Mouse (Mus musculus): ENCODE data around the gene Clybl.

Gene Clybl

GRCm38 (mm10) chr14:122385758-122386157 is 204.3 kb downstream of the Clybl start:
- DNase-seq (ENCODE audit: low spot score in 2 of 2), result no peak

DNA sequence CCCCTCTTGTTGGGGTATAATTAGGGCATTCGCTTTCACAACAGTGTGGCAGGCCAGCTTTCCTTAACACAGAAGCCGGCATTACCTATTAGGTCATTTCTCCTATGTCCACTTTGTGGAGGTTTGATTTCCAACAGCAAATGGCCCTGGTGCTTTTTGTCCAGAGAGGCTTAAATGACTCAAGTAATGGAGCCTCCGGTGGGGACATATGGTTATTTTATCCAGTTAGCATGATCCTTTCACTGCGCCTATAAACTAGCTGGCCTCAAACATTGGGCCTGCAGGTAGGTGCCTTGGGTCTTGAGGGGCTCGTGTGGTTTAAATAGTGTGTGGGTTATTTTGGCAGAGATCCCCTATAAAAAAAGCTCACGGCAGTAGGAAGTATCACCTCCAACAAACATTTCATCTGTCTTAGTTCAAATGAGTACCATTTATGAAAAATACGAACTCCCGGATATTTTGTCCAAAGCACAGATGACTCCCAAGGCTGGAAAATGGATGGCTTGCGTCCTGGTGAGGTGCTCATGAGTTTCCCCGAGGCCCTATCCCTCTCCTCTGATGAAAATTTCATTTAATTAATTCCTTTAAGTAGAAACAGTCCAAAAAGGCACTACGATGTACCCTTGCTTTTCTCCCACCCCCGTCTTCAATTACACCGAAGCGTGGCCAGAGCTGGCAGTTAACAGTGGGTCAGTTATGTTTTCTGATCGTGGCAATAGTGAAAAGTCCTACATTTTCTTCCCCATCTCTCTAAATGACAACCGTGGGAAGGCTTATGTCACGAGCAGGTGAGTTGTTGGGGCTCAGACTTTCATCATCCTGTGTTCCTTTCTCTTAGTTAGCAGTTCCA is 205.0 kb downstream of the Clybl start:
- DNase-seq (ENCODE audit: low spot score in 2 of 2), result no peak

GRCm38 (mm10) chr14:122387781-122388180 is 206.3 kb downstream of the Clybl start:
- DNase-seq (ENCODE audit: low spot score in 2 of 2), result no peak

- DNase-seq (ENCODE audit: low spot score in 2 of 2), result no peak
These were observed 207.0 kb downstream of the Clybl start for GRCm38 (mm10) chr14:122388431-122389031.

GRCm38 (mm10) chr14:122389684-122390370 is 208.3 kb downstream of the Clybl start:
- DNase-seq (ENCODE audit: low spot score in 2 of 2), result no peak

DNA sequence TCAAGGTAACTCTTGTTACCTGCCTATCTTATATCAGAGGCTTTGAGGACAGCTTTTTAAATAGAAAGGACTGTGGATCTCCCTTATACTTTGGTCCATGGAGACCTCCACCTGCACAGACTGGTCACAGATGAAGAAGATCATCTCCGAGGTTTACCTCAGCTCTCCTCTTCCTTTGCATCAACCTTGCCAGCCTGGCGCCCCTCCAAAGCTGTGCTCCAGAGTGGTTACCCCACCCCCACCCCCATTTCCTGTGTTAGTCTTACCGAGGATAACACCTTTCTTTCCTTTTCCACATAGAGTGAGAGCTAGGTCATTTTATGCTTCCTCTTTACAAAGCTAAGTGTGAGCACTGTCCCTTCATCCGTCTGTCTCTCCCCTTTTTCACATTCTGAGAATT is 209.4 kb downstream of the Clybl start:
- DNase-seq (ENCODE audit: low spot score in 2 of 2), result no peak

GRCm38 (mm10) chr14:122393119-122393518 is 211.6 kb downstream of the Clybl start:
- no peak for DNase-seq (ENCODE audit: low spot score in 2 of 2)

- no peak for DNase-seq (ENCODE audit: low spot score in 2 of 2)
These were observed 217.2 kb downstream of the Clybl start for GRCm38 (mm10) chr14:122398676-122399075.

DNA sequence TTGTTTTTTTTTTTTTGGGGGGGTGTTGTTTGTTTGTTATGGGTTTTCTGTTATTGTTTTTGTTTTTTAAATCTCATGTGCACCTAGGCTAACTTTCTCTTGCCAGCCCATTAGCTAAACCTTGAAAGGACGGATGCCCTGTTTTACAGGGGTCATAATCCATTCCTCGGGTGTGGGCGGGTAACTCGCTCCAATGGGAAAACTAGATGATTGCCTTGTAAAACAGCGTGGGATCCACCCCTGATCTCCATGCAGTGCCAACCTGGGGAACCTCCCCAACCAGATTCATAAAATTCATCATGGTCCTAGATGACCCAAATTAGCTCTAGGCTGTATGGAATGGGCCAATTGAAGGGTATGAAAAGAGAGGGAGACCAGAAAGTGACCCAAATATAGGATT is 218.4 kb downstream of the Clybl start:
- no peak for DNase-seq (ENCODE audit: low spot score in 2 of 2)

DNA sequence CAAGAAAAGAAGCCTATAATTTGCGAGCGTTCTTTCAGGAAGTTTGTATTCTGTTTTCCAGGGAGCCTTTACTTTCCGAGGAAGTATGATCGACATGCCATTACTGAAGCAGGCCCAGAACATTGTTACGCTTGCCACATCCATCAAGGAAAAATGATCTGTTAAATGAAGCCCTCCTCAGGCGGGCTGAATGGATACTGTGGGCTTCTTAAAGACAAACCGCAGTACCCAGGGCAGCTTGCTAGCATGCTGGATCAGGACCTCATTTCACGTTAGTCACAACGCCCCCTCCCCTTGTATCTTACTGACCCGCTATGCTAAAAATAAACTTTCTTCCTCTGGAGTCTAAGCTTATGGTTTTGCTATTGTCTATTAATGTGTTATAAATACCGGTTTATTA is 220.4 kb downstream of the Clybl start:
- no peak for DNase-seq (ENCODE audit: low spot score in 2 of 2)

GRCm38 (mm10) chr14:122402716-122403258 is 221.3 kb downstream of the Clybl start:
- no peak for DNase-seq (ENCODE audit: low spot score in 2 of 2)

DNA sequence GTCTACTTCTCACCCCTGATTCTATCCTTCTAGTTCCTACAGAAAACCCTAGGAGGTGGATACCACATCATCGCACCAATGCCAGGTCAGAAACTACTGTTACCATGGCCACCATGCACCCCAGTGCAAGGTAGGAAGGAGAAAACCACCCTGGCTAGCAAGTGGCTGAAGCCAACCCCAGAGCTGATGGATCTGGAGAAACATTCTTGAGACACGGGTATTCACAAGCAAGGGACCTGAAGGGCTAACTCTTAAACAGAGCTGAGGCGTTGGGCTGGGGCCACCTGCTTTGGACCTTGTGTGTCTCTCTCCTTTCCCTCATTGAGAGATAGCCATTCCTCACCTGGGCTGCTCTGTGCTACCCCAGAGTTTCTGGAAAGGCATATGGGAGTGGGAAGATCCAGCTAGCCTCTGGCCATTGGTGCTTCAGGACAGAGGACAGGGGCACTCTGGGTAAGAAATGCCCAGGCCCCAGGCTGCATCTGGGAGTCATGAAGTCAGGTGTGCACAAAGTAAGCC is 222.0 kb downstream of the Clybl start:
- no peak for DNase-seq (ENCODE audit: low spot score in 2 of 2)

DNA sequence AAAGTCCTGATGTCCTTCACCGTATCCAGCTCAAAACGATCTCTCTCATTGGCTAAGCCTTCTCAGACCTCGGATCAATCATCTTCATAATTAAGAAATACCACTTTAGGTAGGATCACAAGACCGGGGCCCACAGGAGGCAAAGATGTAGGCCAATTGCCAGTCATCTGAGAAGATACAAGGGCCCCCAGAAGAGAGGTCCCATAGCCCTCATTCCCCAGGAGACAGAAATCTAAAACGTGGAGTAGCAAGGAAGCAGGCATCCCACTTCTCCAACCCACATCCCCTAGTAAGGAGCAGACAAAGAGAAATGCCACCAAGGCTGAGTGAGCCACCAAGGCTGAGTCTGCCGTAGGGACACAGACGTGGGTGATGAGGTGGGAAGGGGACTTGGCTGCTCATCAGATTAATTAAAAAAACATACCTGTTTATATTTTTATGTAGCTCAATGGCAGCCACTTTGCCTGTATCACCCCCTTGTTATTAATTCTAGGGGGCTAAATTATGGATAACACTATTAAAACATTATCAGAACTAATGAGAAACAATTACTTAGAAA is 223.2 kb downstream of the Clybl start:
- DNase-seq (ENCODE audit: low spot score in 2 of 2), result no peak

DNA sequence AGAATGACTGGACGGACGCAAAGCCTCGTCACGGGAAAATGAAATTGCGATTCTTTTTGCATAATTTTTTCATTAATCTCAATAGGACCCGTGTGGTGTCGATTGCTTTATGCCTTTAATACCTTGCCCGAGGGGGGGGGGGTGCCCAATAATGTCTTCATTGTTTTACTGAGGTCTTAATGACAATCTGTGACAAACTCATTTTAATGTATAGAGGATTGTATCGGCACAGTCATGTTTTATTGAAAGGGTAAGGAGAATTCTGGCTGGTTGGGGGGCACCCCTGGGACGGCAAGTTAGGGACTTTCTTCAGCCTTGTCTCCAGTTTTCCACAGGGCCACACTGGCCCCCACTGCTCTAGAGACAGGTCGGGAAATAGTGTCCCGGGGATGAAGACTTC is 223.7 kb downstream of the Clybl start:
- DNase-seq (ENCODE audit: low spot score in 2 of 2), result no peak

DNA sequence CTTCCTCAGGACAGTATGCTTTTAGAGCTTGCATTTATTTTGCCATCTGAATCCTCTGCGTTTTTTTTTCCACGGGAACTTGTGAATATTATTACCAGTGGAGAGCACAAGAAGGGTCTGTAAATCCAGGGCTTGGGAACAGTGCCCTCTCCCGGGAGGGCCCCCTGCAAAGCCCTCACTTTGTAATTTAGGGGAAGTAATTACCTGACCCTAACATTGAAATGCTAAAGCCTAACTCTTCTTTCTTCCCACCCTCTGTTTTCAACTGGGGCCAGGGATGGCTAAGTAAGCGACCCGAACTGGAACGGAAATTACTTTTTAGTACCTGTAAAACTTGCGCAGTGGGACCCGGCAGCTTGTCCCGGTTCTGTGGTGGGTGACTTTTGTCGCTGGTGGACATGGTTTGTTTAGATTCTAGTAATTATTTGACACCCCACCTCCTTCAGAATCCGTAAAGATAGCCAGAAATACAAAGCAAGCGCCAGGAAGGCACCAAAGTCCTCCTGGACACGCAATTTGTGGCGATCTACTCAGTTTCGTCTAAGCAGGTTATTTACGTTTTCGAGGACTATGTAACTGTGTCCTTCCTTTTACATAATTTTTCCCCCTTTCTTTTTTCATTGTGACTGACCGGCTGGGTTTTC is 224.5 kb downstream of the Clybl start:
- DNase-seq (ENCODE audit: low spot score in 2 of 2), result no peak

DNA sequence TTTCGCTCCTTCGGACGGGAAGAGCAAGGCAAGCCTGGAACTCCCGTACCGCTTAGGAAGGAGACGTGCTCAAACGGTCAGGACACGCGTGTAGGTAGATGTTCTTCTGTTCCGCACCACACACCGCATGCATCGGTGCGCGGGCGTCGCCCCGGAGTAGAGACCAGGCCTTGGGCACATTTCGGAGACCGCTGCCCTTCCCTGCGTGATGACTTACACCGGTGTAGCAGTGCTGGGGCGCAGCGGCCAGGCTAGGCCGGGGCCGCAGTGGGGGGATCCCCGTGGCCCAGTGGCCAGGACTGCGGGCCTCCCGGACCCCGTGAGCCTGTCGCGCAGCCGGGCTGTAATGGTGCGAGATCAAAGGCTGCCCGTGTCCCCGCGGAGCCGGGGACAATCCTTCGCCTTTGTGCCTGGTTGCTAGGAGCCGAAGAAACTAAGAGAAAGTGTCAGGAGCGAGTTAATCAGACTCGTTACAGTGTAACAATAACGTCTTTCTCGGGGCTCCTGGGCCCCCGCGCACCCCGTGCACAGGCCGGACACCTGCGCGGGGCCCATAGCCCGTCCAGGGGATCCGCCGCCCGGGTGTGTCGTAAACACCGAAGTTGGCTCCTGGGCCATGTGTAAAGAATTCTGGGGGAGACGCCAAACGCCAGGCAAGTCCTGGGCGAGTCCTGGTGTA is 225.2 kb downstream of the Clybl start:
- DNase-seq (ENCODE audit: low spot score in 2 of 2), result no peak

- DNase-seq (ENCODE audit: low spot score in 2 of 2), result no peak
These were observed 231.5 kb downstream of the Clybl start for GRCm38 (mm10) chr14:122412841-122413541.

GRCm38 (mm10) chr14:122413542-122413928 is 232.0 kb downstream of the Clybl start:
- no peak for DNase-seq (ENCODE audit: low spot score in 2 of 2)

DNA sequence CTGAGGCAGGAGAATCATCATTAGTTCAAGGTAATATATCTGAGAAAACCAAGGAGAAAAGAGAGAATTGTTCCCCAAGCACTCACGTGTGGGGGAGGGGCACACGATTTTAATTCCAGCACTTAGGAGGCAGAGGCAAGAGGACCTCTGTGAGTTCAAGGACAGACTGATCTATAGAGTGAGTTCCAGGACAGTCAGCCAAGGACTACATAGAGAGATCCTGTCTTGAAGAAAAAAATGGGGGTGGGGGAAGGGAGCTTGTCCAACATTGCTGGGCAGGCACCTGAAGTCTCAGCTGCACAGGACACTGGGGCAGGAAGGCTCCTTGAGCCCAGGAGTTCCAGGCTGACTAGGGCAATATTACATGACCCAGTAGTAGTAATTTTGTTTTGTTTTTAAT is 233.3 kb downstream of the Clybl start:
- DNase-seq (ENCODE audit: low spot score in 2 of 2), result no peak

DNA sequence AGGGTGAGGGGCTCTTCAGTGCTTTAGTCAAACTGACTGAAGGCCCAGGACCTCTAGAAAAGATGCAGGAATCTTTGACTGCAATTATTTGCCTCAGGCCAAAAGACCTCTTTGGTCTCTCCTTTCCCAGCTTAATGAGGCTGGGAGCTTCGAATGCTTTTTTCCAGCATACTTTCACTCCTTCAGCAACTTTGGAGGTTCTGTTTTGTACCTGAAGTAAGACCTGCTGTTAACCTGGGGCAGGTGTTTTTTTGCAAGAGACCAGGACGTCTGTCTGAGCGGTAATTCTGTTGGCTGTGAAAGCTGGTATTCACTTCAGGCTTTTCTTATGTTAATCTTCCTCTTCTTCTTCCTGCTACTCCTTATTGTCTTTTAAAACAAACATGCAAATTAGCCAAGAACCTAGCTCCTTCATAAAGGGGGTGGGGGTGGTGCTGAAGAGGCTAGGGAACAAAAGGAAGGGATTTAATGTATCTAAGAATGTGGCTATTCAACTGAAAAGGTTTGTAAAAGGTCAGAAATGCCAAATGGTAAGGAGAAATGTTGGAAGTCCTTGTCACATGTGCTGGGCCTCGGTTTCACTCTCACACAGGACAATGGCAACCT is 234.8 kb downstream of the Clybl start:
- no peak for DNase-seq (ENCODE audit: low spot score in 2 of 2)

All from spleen, postnatal 10 days (tissue).